Comparison of ENCODE assay signal across 11 mouse cellular contexts in genomic region chr9:72183925-72184324, GRCm38 (mm10).
A peak's percentile ranks its signal among the peaks of the same experiment; 100 is the strongest.
DNase-seq lines count a peak whose midpoint lies in the region; ATAC-seq and TF ChIP-seq lines count a peak whose summit lies in the region.
"Had no signal": no experiment of that assay in that cellular context is flagged by ENCODE, and none has a peak within 500 bp of the region (broad histone marks: within the 10 kb centered on the region; RNA-seq: fewer than 3 reads in every experiment).

No protein-coding gene starts in this region.

- H3K27ac ChIP-seq in midbrain, embryonic 11.5 days (ENCODE audit: low read depth, low read length), result no peak overlapping the region
- no peak overlapping the region for H3K27ac ChIP-seq in midbrain, embryonic 13.5 days
- peak overlapping the region; percentile 96 for H3K27ac ChIP-seq in brown adipose tissue, adult 24 weeks (replicated peaks; ENCODE audit: low read depth, low read length)
- no peak overlapping the region for H3K27ac ChIP-seq in forebrain, postnatal 0 days (ENCODE audit: low read depth, low read length)
- H3K27ac ChIP-seq: embryonic facial prominence, embryonic 12.5 days; limb, embryonic 15.5 days; stomach, embryonic 15.5 days had no signal

- no peak overlapping the region for H3K4me2 ChIP-seq in midbrain, embryonic 11.5 days
- no peak overlapping the region for H3K4me2 ChIP-seq in midbrain, embryonic 13.5 days (replicated peaks)
- H3K4me2 ChIP-seq in forebrain, postnatal 0 days (ENCODE audit: low read depth), result no peak overlapping the region
- H3K4me2 ChIP-seq: embryonic facial prominence, embryonic 12.5 days; limb, embryonic 15.5 days; stomach, embryonic 15.5 days had no signal

- H3K9ac ChIP-seq in midbrain, embryonic 11.5 days (ENCODE audit: low read length), result no peak overlapping the region
- H3K9ac ChIP-seq in midbrain, embryonic 13.5 days (replicated peaks), result no peak overlapping the region
- no peak overlapping the region for H3K9ac ChIP-seq in forebrain, postnatal 0 days
- H3K9ac ChIP-seq: embryonic facial prominence, embryonic 12.5 days; limb, embryonic 15.5 days; stomach, embryonic 15.5 days had no signal

- no peaks in the 10 kb centered on the region for H3K36me3 ChIP-seq in midbrain, embryonic 11.5 days (ENCODE audit: control insufficient read depth, insufficient read depth, low read length)
- H3K36me3 ChIP-seq in midbrain, embryonic 13.5 days, result no peaks in the 10 kb centered on the region
- H3K36me3 ChIP-seq in forebrain, postnatal 0 days (ENCODE audit: insufficient read depth), result no peaks in the 10 kb centered on the region
- H3K36me3 ChIP-seq: embryonic facial prominence, embryonic 12.5 days; limb, embryonic 15.5 days; stomach, embryonic 15.5 days had no signal

- no peaks in the 10 kb centered on the region for H3K4me1 ChIP-seq in midbrain, embryonic 11.5 days (ENCODE audit: control insufficient read depth, insufficient read depth, low read length)
- H3K4me1 ChIP-seq in midbrain, embryonic 13.5 days (replicated peaks), result no peaks in the 10 kb centered on the region
- peaks cover 7% of the 10 kb centered on the region; the same call in 1 of the 2 replicates for H3K4me1 ChIP-seq in brown adipose tissue, adult 24 weeks (ENCODE audit: control insufficient read depth, insufficient read depth, insufficient read length, low read length)
- no peaks in the 10 kb centered on the region for H3K4me1 ChIP-seq in forebrain, postnatal 0 days (ENCODE audit: insufficient read depth)
- H3K4me1 ChIP-seq: embryonic facial prominence, embryonic 12.5 days; stomach, embryonic 15.5 days had no signal

- no peaks in the 10 kb centered on the region for H3K9me3 ChIP-seq in midbrain, embryonic 11.5 days (ENCODE audit: control insufficient read depth, low read length)
- no peaks in the 10 kb centered on the region for H3K9me3 ChIP-seq in midbrain, embryonic 13.5 days
- H3K9me3 ChIP-seq in forebrain, postnatal 0 days (ENCODE audit: low read length), result no peaks in the 10 kb centered on the region
- H3K9me3 ChIP-seq: embryonic facial prominence, embryonic 12.5 days; limb, embryonic 15.5 days; stomach, embryonic 15.5 days had no signal

- H3K4me3 ChIP-seq in midbrain, embryonic 11.5 days (ENCODE audit: low read depth, low read length), result no peak overlapping the region
- H3K4me3 ChIP-seq in midbrain, embryonic 13.5 days (replicated peaks), result no peak overlapping the region
- H3K4me3 ChIP-seq in brown adipose tissue, adult 24 weeks (ENCODE audit: insufficient read depth, low read depth, low read length), result no peak overlapping the region
- no peak overlapping the region for H3K4me3 ChIP-seq in forebrain, postnatal 0 days (ENCODE audit: low read depth, low read length)
- H3K4me3 ChIP-seq: embryonic facial prominence, embryonic 12.5 days; limb, embryonic 15.5 days; myocyte; stomach, embryonic 15.5 days had no signal

- no peaks in the 10 kb centered on the region for H3K27me3 ChIP-seq in midbrain, embryonic 11.5 days (ENCODE audit: control insufficient read depth, insufficient read depth, low read length)
- no peaks in the 10 kb centered on the region for H3K27me3 ChIP-seq in midbrain, embryonic 13.5 days
- H3K27me3 ChIP-seq in forebrain, postnatal 0 days (ENCODE audit: insufficient read depth, low read length), result no peaks in the 10 kb centered on the region
- H3K27me3 ChIP-seq: embryonic facial prominence, embryonic 12.5 days; limb, embryonic 15.5 days; stomach, embryonic 15.5 days had no signal

- 88% methylated on average over 10 of the region's 10 CpGs for WGBS in midbrain, embryonic 11.5 days
- WGBS in midbrain, embryonic 13.5 days, result 86% methylated on average over 10 of the region's 10 CpGs
- 54% methylated on average over 10 of the region's 10 CpGs for WGBS in forebrain, postnatal 0 days

- no peak for ATAC-seq in midbrain, embryonic 11.5 days (ENCODE audit: low FRiP score)
- no peak for ATAC-seq in midbrain, embryonic 13.5 days
- peak; percentile 60 for ATAC-seq in forebrain, postnatal 0 days
- ATAC-seq in megakaryocyte, adult 5-6 weeks (ENCODE audit: poor library complexity, severe bottlenecking), result no peak

- TF ChIP-seq CTCF in forebrain, postnatal 0 days (IDR thresholded peaks at IDR 0.05; ENCODE audit: low read depth), result no peak

- peak; percentile 45 for DNase-seq in midbrain, embryonic 11.5 days (ENCODE audit: low spot score, missing footprints)
- peak; percentile 49 for DNase-seq in forebrain, postnatal 0 days
- peak; percentile 33 for DNase-seq in lung, postnatal 14 days
- no peak for DNase-seq in retina, postnatal 1 day
